Mouse (Mus musculus) thymus, adult 18-20 months (tissue): ENCODE data around the gene Afg3l1.
A peak's percentile ranks its signal among the peaks of the same experiment; 100 is the strongest.
"Not testable (repeated sequence)": the region's sequence is repeated elsewhere in the genome, so short reads cannot be mapped to it uniquely, and the experiment has no call there.

Experiments used
- DNase-seq, 2 experiments: peaks; one replicate each; pipeline ENCODE4 v3.0.0; 2022; ENCODE audit warnings: mixed read lengths in 2 of 2

Afg3l1 gene

DNA sequence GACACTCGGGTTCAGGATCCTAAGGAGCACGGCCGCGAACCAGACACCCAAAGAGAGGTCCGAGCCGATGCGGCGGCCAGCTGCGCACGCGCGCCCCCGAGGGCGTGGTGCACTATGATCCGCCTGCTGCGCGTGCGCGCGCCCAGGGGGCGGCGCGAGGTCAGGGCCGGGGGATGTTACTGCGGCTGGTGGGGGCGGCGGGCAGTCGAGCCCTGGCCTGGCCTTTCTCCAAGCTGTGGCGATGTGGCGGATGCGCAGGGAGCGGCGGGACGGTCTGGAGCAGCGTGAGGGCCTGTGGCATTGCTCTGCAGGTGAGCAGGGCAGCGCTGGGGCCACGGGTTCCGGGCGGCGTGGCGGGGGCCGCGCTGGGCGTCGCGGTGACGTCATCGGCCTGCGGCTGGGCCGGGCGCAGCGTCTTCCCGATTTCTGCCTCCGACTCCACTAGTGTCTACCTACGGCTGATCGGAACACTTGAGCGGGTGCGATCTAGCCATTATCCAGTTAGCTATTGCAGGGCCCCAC is at the start of gene Afg3l1:
TSS of gene Afg3l1 (plus strand) at position 167 of the 522 bp plus-strand sequence.
- DNase-seq, result peak; percentile 82 to 85

DNA sequence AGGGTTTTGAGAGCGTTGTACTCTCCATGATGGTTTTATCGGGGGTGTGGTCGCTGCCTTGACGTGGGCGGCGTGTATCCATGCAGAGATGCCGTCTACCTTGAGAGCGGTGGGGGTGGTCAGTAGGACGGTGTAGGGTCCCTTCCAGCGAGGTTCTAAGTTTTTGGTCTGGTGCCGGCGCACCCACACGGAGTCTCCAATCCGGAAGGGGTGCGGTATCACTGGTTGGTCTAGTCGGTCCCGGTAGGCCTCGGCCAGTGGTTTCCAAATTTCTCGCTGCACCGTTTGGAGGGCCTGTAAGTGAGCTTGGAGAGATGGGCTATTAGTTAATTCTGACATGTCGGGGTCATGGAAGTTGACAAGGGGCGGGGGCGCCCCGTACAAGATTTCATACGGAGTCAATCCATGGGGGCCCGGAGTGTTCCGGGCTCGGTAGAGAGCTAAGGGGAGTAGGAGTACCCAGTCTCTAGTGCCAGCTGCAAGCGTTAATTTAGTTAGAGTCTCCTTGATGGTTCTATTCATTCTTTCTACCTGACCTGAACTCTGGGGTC is 49.3 kb upstream of the Afg3l1 start:
- DNase-seq, result no peak

DNA sequence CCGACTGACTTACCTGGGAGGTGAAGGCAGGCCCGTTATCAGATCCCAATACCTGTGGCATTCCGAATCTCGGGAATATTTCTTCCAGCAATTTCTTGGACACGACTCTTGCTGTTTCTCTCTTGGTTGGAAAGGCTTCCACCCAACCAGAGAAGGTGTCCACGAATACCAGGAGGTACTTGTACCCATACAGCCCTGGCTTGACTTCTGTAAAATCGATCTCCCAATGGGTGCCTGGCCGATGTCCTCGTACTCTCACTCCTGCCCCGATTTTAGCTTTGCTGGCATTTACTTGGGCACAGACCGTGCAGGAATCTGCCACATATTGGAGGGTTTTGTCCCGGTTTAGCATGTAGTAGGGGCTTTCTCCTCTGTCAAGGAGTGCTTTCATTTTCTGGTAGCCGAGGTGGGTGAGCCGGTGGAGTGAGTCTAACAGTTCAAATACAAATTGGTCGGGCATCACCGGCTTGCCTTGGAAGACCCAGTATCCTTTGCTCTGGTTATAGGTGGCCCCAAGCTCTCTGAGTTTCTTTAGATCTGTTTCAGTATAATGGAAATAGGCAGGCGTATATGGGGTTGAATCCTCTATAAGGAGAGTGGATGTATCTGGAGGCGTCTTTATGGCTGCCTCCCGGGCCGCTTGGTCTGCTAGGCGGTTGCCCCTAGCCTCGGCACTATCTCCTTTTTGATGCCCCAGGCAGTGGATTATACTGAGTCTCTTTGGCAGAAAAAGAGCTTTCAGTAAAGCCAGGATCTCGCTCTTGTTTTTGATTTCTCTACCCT is 48.6 kb upstream of the Afg3l1 start:
- no peak for DNase-seq

DNA sequence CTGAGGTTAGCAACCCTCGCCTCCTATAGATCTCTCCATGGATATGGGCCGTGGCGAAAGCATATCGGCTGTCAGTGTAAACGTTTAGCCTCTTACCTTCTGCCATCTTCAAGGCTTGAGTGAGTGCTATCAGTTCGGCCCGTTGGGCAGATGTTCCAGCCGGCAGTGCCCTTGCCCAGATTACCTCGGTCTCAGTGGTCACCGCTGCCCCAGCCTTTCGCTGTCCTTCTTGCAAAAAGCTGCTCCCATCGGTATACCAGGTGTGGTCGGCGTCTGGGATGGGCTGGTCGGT is 48.0 kb upstream of the Afg3l1 start:
- DNase-seq, result not testable (repeated sequence)

DNA sequence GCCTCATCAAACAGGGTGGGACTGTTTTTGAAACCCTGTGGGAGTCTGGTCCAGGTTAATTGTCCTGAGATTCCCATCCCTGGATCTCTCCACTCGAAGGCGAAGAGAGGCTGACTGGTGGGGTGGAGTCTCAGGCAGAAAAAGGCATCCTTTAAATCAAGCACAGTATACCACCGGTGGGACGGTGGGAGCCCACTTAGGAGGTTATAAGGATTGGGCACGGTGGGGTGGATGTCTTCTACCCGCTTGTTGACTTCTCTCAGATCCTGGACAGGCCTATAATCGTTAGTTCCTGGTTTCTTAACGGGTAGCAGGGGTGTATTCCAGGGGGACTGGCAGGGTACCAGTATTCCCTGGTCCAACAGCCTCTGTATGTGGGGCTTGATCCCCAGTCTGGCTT is 46.8 kb upstream of the Afg3l1 start:
- DNase-seq, result not testable (repeated sequence)

DNA sequence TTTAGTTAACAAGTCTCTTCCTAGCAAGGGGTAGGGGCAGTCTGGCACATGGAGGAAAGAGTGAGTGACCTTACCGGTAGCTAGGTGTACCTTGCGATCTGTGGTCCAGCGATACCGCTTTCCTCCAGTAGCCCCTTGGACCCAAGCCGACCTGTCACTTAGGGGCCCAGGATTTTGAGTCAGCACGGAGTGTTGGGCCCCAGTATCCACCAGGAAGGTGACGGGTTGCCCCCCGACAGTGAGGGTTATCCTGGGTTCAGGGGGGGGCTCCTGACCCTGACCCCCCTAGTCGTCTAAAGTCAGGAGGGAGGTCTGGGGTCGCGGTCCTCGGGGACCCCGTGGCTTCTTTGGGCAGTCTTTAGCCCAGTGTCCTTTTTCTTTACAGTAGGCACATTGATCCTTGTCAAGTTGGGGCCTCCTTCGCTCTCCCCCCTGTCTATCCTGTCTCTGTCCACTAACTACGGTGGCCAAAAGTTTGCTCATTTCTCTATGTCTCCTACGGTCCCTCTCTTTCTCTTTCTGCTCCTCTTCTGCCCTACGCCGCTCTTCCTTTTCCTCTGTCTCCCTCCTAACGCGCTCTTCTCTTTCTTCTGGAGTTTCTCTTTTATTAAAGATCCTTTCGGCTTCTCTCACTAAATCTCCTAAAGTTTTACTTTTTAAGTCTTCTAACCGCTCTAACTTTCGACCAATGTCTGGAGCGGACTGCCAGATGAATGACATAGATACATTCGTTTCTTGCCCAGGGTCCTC is 45.9 kb upstream of the Afg3l1 start:
- no peak for DNase-seq

DNA sequence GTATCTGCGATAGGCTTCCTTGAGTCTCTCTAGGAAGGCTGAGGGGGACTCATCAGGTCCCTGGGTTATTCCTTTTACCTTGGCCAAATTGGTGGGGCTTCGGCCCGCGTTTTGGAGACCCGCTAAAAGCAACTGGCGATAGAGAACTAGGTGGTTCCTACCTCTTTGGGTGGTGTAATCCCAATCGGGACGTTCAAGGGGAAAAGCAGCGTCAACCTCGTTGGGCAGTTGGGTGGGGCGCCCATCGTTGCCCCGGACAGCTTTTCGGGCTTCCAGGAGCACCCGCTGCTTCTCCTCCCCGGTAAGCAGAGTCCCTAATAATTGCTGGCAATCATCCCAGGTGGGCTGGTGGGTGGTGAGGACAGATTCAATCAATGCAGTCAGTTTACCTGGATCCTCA is 45.3 kb upstream of the Afg3l1 start:
- DNase-seq, result no peak

DNA sequence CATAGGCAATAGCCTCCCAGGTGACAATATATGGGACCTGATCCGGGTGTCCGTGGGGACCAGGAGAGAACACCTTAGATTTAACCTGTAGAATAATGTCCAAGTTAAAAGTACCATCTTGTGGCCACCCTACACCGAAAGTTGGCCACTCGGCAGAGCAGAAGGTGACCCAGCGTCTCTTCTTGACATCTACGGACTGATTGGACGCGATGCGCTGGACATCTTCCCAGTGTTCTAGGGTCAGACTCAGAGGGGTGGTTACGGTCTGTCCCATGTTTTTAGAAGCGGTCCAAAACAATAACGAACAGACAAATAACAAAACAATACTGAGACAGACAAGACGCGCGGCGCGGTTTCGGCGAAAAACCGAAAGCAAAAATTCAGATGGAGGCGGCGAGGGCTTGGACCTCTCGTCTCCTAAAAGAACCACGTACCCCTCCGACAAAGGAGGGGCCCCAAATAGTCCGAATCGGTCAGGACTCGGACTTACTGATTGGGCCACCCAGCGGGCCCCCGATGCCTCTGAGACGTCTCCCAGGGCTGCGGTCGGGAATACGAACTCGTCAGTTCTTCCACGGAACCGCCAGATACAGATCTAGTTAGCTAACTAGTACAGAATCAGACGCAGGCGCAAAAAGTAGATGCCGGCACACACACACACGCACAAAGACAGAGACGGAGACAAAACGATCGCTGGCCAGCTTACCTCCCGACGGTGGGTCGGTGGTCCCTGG is 44.3 kb upstream of the Afg3l1 start:
- not testable (repeated sequence) for DNase-seq

DNA sequence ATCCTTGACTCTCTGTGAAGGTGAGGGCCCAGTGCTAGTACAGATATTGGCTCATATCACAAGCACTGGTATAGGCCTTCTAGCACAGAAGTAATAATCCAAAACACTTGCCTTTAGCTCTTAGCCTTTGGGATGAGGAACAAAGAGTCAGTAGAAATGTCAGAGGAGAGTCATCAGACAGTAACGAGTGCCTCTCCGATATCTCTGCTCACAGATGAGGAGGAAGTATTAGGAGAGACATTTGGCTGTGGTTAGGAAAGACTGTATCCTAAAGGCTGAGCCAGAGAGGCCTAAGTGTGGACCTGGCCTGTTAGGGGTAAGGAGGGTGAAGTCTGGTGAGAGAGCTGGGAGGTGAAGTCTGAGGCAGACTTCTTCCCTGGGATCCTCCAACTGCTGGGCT is 35.9 kb upstream of the Afg3l1 start:
- no peak for DNase-seq

DNA sequence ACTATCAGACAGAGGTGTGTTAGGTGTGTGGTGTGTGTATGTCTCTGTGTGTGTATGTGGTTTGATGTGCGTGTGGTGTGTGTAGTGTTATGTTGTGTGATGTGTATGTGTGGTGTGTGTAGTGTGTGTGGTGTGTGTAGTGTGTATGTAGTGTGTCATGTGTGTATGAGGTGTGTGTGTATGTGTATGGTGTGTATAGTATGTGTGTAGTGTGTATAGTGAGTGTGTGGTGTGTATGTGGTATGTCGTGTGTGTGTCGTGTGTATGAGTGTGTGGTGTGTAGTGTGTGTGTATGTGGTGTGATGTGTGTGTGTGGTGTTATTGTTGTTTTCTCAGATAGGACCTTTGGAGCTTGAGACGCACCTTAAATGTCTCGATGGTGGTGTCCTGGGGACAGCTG is 35.4 kb upstream of the Afg3l1 start:
- no peak for DNase-seq

DNA sequence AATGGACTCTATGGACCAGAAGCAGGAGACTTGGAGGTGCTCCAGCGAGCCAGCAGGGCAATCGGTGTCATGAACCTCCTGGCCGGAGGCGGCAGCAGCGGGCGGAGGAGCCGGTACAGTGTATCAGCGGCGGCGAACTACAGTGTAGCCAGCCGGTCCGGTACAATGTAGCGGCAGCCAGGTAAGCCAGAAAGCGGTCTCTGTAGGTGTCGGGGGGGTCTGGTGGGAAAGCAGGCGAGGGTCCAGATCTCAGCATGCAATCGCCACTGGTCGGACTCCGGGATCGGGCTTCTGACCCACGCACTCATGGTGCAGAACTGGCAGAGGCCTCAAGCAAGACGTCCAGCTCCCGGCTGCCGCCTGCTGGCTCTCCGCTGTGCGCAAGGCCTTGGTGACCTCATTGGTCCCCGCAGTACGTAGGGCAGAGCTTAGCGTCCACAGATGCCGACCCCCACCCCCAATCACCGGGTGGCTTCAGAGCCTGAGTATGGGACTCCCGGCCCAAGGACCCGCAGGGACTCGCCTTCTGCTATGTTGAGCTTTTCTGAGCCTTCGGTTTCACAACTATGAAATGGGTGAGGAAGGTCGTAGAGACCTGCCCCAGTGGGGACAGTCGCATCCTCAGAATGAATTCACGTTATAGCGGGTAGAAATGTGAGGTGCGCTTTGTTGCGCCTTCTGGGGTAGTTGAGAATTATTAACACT is 34.7 kb upstream of the Afg3l1 start:
- DNase-seq, result peak; percentile 80 to 84

DNA sequence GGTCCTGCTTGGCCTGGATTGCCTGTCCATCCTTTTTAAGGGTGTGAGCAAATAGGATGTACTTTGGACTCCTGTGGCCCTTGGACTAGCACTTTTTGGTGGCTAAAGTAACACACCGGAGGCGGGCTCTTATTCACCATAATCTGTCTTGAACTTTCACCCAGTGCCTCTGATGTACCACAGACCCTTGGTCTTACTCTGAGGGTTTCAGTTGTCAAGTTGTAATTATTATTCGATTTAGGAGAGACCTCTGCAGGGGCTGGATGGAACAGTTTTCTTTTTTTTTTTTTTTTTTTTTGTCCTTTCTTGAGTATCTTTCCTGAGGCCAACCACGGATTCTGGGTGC is 34.2 kb upstream of the Afg3l1 start:
- DNase-seq, result no peak

DNA sequence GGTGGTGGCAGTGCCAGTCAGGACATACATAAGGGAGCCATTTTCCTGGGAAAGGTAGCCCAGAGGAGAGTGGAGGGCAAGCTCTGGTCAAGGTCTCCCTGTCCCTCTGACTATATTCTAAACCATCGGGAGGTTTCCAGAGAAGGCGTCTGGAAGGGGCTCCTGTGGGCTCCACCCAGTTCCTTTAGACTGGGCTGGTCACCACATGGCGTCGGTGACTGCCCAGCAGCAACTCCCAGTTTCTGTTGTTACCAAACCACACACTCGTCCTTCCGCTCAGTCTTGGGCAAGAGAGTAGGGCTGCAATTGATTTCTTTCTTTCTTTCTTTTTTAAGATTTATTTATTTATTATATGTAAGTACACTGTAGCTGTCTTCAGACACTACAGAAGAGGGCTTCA is 33.6 kb upstream of the Afg3l1 start:
- no peak for DNase-seq

DNA sequence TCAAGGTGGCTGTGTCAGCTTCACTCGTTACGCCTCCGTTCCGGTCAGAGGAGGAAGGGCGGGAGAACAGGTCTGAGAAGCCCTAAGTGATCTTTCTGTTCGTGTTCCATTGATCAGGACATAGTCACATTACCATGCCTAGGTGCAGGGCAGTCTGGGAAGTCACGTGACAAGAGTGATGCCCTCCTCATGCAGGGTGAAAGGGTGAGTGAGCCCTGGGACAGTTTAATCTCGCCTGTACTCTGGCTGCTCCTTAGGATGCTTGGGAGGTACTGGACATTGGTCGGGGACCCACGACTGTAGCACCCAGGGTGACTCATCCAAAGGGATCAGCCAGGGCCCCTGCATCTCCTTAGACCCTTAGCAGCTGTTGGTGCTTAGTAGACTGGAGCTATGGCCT is 31.7 kb upstream of the Afg3l1 start:
- no peak for DNase-seq

DNA sequence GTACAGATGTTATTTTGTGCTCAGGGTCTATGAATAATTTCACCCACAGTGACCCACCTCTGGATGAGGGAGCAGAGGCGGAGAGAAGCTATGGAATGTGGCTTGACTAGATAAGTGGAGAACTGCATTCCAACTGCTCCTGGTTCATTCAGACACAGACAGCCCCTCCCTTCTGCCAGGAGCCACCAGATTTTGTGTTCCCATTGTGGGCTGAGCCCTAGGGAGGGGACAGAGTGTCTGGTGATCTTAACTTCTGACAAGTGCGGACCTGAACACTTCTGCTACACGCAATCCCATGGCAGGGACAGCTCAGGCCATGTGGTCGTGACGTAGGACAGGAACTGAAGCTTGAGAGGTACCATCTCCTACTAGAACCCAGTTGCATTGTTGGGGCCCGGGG is 30.9 kb upstream of the Afg3l1 start:
- DNase-seq, result no peak

DNA sequence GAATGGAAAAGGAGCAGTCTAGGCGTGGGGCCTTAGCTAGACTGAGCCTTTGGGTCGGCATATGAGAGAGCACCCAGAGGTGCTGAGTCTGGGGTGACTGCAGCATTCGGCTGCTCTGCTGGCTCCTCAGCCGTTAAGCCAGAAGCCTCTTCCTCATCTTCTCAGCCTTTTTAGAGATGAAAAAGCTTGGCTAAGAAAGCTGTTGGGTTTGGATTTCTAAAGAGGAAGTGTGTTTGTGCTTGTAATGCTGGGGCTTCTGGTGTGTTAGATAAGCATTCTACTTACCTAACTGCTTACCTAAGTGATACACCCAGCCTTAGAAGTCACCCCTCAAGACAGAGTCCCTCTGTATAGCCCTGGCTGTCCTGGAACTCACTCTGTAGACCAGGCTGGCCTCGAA is 26.9 kb upstream of the Afg3l1 start:
- DNase-seq, result no peak

DNA sequence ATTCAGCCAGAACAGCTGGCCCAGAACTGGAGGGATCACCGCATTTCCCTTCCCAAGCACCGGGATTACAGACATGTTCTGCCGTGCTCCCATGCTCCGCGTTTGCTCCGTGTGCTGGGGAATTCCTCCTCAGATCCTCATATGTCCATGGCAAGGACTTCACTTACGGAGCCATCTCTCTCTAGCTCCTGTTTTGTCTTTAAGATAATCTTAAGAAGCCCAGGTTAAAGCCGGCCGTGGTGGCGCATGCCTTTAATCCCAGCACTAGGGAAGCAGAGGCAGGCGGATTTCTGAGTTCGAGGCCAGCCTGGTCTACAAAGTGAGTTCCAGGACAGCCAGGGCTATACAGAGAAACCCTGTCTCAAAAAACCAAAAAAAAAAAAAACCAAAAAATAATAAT is 26.0 kb upstream of the Afg3l1 start:
- DNase-seq, result not testable (repeated sequence)

DNA sequence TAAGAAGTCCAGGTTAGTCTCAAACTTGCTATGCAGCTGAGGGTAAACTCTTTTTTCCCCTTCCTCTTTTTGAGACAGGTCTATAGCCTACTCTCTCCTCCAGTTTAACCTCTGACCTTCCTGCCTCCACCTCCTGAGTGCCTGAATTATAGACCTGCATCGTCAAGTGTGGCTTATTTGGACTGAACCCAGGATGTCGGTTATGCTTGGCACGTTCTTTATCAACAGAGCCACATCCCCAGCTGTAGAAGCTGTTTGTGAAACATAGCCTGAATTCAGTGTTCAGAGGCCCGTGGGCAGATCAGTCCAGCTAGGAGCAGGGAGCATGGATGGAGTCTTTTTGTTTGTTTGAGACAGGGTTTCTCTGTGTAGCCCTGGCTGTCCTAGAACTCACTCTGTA is 25.6 kb upstream of the Afg3l1 start:
- DNase-seq, result no peak

DNA sequence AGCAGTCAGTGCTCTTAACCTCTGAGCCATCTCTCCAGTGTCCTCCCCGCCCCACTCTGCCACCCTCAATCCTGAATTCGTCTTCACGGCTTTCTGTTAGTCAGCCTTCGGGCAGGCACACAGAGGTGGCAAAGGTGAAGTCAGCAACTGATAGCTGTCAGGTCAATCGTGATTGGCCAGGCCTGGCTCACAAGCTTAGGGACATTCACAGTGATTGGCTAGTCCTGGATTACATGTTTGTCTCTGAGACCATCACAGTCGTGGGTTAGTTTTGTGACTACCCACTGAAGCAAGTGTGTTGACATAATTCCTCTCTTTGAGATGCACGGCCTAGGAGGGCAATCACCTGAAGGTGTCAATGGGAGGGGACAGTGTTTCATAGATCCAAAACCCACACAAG is 24.4 kb upstream of the Afg3l1 start:
- no peak for DNase-seq

DNA sequence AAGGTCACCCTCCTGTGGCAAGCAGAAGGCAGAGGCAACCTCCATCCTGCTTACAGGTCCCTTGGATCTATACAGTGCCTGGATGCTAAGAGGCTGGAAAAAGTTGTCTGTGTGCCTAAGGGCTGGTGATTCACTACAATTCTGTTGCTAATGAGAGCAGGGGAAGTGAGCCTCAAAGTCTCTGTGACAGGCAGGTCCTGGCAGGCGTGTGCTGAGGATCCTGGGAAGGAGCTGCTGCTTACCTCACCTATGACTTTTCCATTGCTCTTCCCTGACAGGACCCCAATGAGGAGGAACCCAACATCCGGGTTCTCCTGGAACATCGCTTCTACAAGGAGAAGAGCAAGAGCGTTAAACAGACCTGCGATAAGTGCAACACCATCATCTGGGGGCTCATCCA is 23.8 kb upstream of the Afg3l1 start:
- no peak for DNase-seq

DNA sequence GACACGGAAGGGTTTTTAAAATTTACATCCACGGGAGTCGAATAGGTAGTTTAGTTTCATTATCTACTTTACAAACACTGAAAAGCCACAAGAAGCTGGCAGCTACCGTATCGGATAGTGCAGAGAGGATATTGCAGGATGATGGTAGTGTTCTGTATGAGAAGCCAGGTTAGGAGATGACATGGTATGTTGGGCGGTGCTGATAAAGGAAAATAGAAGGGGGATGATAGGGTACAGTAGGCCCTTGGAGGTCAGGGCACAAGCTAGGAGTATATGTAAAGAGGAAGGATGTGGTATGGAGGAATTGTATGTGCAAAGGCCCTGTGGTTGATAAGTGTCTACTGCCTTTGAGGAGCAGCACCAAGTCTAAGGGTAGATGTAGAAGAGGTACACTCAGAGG is 23.1 kb upstream of the Afg3l1 start:
- no peak for DNase-seq

DNA sequence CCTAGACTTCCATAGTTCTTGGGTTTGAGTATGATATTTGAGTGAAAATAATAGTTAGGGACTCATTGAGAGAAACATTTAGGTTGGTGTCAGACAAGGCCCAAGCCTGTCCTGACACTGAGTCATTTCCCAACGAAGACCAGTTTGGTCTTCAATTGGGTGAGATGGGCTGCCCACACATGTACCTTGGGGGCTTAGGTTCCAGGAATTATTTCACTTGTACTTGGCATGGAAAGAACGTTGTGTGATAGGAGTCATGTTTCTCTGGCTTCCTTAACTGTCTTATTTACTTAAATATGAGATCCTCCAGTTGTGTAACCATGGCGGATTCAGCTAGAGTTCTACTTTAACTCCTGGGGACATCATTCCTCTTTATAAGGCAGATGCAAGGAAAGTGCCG is 14.1 kb upstream of the Afg3l1 start:
- DNase-seq, result no peak

DNA sequence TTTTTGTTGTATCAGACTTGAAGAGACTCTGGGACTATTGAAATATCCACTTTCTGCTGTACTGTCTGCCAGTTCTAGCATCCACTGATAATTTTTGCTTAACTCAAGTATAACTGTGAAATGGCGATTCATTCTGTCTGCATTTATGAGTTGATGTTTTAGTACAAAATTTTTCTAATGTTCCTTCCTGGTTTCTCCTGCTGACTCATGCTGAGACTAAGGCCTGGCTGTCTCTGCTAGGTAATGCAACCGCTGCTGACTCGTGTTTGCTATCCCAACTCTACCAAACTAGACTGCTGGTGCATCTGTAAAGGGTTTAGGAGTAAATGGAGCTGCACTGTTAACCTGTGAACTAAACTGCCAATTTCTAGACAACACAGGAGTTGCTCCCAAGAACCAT is 10.2 kb upstream of the Afg3l1 start:
- DNase-seq, result no peak
